Mouse (Mus musculus): ENCODE data around the gene Irak4. TPM values are rescaled to one million over a fixed set of nuclear protein-coding genes. Genes with fewer than 3 reads are reported as not detected.
A peak's percentile ranks its signal among the peaks of the same experiment; 100 is the strongest.

Irak4 gene
- total RNA-seq, 2 experiments from 2014 or later: 2.1 to 2.8 TPM

GRCm38 (mm10) chr15:94558895-94559656 is 15.6 kb downstream of the Irak4 start:
- no peak for DNase-seq (ENCODE audit: low spot score in 2 of 2)

- DNase-seq (ENCODE audit: low spot score in 2 of 2): no peak
Measured at GRCm38 (mm10) chr15:94564909-94565308, 21.5 kb downstream of the Irak4 start.

- no peak for DNase-seq (ENCODE audit: low spot score in 2 of 2)
Measured at GRCm38 (mm10) chr15:94565854-94566253, 22.4 kb downstream of the Irak4 start.

- no peak for DNase-seq (ENCODE audit: low spot score in 2 of 2)
Measured at GRCm38 (mm10) chr15:94568496-94569182, 25.2 kb downstream of the Irak4 start.

- DNase-seq (ENCODE audit: low spot score in 2 of 2): no peak
Measured at GRCm38 (mm10) chr15:94571501-94571900, 28.1 kb downstream of the Irak4 start.

- DNase-seq (ENCODE audit: low spot score in 2 of 2): no peak
Measured at GRCm38 (mm10) chr15:94572746-94573145, 29.3 kb downstream of the Irak4 start.

- no peak for DNase-seq (ENCODE audit: low spot score in 2 of 2)
Measured at GRCm38 (mm10) chr15:94574566-94575268, 31.3 kb downstream of the Irak4 start.

- no peak for DNase-seq (ENCODE audit: low spot score in 2 of 2)
Measured at GRCm38 (mm10) chr15:94582000-94582593, 38.7 kb downstream of the Irak4 start.

- DNase-seq (ENCODE audit: low spot score in 2 of 2): no peak
Measured at GRCm38 (mm10) chr15:94583153-94583552, 39.7 kb downstream of the Irak4 start.

- DNase-seq (ENCODE audit: low spot score in 2 of 2): no peak
Measured at GRCm38 (mm10) chr15:94584738-94585137, 41.3 kb downstream of the Irak4 start.

- no peak for DNase-seq (ENCODE audit: low spot score in 2 of 2)
Measured at GRCm38 (mm10) chr15:94587826-94588715, 44.6 kb downstream of the Irak4 start.

GRCm38 (mm10) chr15:94589219-94590075 is 46.0 kb downstream of the Irak4 start, which contains the start of gene Twf1:
Twf1 (minus strand) TSS chr15:94589889.
- peak; percentile 96 to 98 for DNase-seq (ENCODE audit: low spot score in 2 of 2)

- DNase-seq (ENCODE audit: low spot score in 2 of 2): no peak
Measured at GRCm38 (mm10) chr15:94590083-94590482, 46.6 kb downstream of the Irak4 start.

- DNase-seq (ENCODE audit: low spot score in 2 of 2): no peak
Measured at GRCm38 (mm10) chr15:94591356-94591755, 47.9 kb downstream of the Irak4 start.

GRCm38 (mm10) chr15:94593586-94593985 is 50.1 kb downstream of the Irak4 start:
- DNase-seq (ENCODE audit: low spot score in 2 of 2): no peak

- no peak for DNase-seq (ENCODE audit: low spot score in 2 of 2)
Measured at GRCm38 (mm10) chr15:94600145-94600707, 56.8 kb downstream of the Irak4 start.

- DNase-seq (ENCODE audit: low spot score in 2 of 2): no peak
Measured at GRCm38 (mm10) chr15:94601339-94601738, 57.9 kb downstream of the Irak4 start.

GRCm38 (mm10) chr15:94602441-94602840 is 59.0 kb downstream of the Irak4 start:
- no peak for DNase-seq (ENCODE audit: low spot score in 2 of 2)

GRCm38 (mm10) chr15:94607768-94608167 is 64.3 kb downstream of the Irak4 start:
- no peak for DNase-seq (ENCODE audit: low spot score in 2 of 2)

Data from layer of hippocampus, postnatal 14 days (tissue).